Mouse (Mus musculus) embryo, embryonic 11 days (tissue): Measurements from ENCODE around the gene Fbxo47.

Source experiments
- DNase-seq: peaks from one replicate; pipeline ENCODE4 v3.0.0-alpha.2; 2015

Gene Fbxo47

GRCm38 (mm10) chr11:97829365-97829764 lies 54.6 kb downstream of the Fbxo47 start:
- DNase-seq: no peak

GRCm38 (mm10) chr11:97827654-97828053 lies 56.3 kb downstream of the Fbxo47 start:
- DNase-seq: no peak

GRCm38 (mm10) chr11:97826414-97826813 lies 57.5 kb downstream of the Fbxo47 start:
- no peak for DNase-seq

GRCm38 (mm10) chr11:97825971-97826370 lies 58.0 kb downstream of the Fbxo47 start:
- DNase-seq: no peak

- no peak for DNase-seq
Measured at GRCm38 (mm10) chr11:97825295-97825694, 58.7 kb downstream of the Fbxo47 start.

- no peak for DNase-seq
Measured at GRCm38 (mm10) chr11:97824895-97825294, 59.1 kb downstream of the Fbxo47 start.

- no peak for DNase-seq
Measured at GRCm38 (mm10) chr11:97824168-97824567, 59.8 kb downstream of the Fbxo47 start.

GRCm38 (mm10) chr11:97822840-97823603 lies 60.9 kb downstream of the Fbxo47 start:
- DNase-seq: no peak

GRCm38 (mm10) chr11:97821401-97822064 lies 62.4 kb downstream of the Fbxo47 start:
- DNase-seq: no peak

- DNase-seq: no peak
Measured at GRCm38 (mm10) chr11:97820840-97821239, 63.1 kb downstream of the Fbxo47 start.

GRCm38 (mm10) chr11:97819923-97820322 lies 64.0 kb downstream of the Fbxo47 start:
- no peak for DNase-seq

GRCm38 (mm10) chr11:97819102-97819501 lies 64.9 kb downstream of the Fbxo47 start:
- no peak for DNase-seq

GRCm38 (mm10) chr11:97818571-97818970 lies 65.4 kb downstream of the Fbxo47 start:
- DNase-seq: peak; percentile 85

- DNase-seq: no peak
Measured at GRCm38 (mm10) chr11:97818003-97818402, 66.0 kb downstream of the Fbxo47 start.

GRCm38 (mm10) chr11:97817379-97817778 lies 66.6 kb downstream of the Fbxo47 start:
- DNase-seq: peak; percentile 62

- peak; percentile 39 for DNase-seq
Measured at GRCm38 (mm10) chr11:97816916-97817315, 67.0 kb downstream of the Fbxo47 start.

- no peak for DNase-seq
Measured at GRCm38 (mm10) chr11:97816176-97816575, 67.8 kb downstream of the Fbxo47 start.

- DNase-seq: no peak
Measured at GRCm38 (mm10) chr11:97815736-97816135, 68.2 kb downstream of the Fbxo47 start.

GRCm38 (mm10) chr11:97813746-97814515 lies 70.0 kb downstream of the Fbxo47 start:
- no peak for DNase-seq

- no peak for DNase-seq
Measured at GRCm38 (mm10) chr11:97813085-97813484, 70.9 kb downstream of the Fbxo47 start.

- DNase-seq: peak; percentile 77
Measured at GRCm38 (mm10) chr11:97812491-97812921, 71.4 kb downstream of the Fbxo47 start.

- peak; percentile 31 for DNase-seq
Measured at GRCm38 (mm10) chr11:97811569-97812362, 72.2 kb downstream of the Fbxo47 start.

GRCm38 (mm10) chr11:97810970-97811369 lies 73.0 kb downstream of the Fbxo47 start:
- peak; percentile 27 for DNase-seq
